Mouse (Mus musculus) intestine, embryonic 16.5 days (tissue): ENCODE results near the gene Hist1h2ac. TPM values are rescaled to one million over a fixed set of nuclear protein-coding genes. Genes with fewer than 3 reads are reported as not detected.
"Not testable (repeated sequence)": the region's sequence is repeated elsewhere in the genome, so short reads cannot be mapped to it uniquely, and the experiment has no call there.

Experiments used
- ATAC-seq: fragments of 200-750 bp; cut with Nextera tagmentation; 2 replicates; pipeline ENCODE4 v1.8.0; 2017; ENCODE audit warnings: moderate TSS enrichment, moderate library complexity
- H3K27ac ChIP-seq: fragments of 300-500 bp; sonication (generic); 2 replicates; pipeline ENCODE4 v1.5.1; 2014; ENCODE audit warnings: mild to moderate bottlenecking, low read length
- H3K27me3 ChIP-seq: fragments of 300-500 bp; sonication (generic); replicated peaks from 2 replicates; pipeline ENCODE4 v1.6.1; 2014; ENCODE audit warnings: low read length, control low read depth, mixed read lengths; ENCODE audit not compliant: control insufficient read depth, insufficient read depth
- H3K36me3 ChIP-seq: fragments of 300-500 bp; sonication (generic); 2 replicates; pipeline ENCODE4 v1.6.1; 2014; ENCODE audit warnings: low read length, control low read depth; ENCODE audit not compliant: control insufficient read depth, insufficient read depth
- H3K4me1 ChIP-seq: fragments of 300-500 bp; sonication (generic); 2 replicates; pipeline ENCODE4 v1.6.1; 2014; ENCODE audit warnings: low read length, control low read depth, mixed read lengths; ENCODE audit not compliant: control insufficient read depth, insufficient read depth
- H3K4me2 ChIP-seq: fragments of 300-500 bp; sonication (generic); 2 replicates; pipeline ENCODE4 v1.6.1; 2014; ENCODE audit warnings: low read depth, low read length, control low read depth
- H3K4me3 ChIP-seq: fragments of 300-500 bp; sonication (generic); 2 replicates; pipeline ENCODE4 v1.5.1; 2014; ENCODE audit warnings: mild to moderate bottlenecking, low read length
- H3K9ac ChIP-seq: fragments of 300-500 bp; sonication (generic); 2 replicates; pipeline ENCODE4 v1.6.1; 2014; ENCODE audit warnings: low read depth, low read length
- H3K9me3 ChIP-seq: fragments of 300-500 bp; sonication (generic); 2 replicates; pipeline ENCODE4 v1.6.1; 2016; ENCODE audit warnings: low read length, control low read depth; ENCODE audit not compliant: control insufficient read depth
- WGBS: fragments of 180-500 bp; shearing (Covaris S2); extraction: QIAGEN DNeasy Blood & Tissue Kit; methylation state at CpG from one replicate; pipeline ENCODE4 v1.1.7; 2014; 5-methylcytosine and 5-hydroxymethylcytosine counted together
- polyA plus RNA-seq: library from polyadenylated mRNA; unstranded; fragments of >200 nt; fragmentation: Nextera tagmentation; extraction: Ambion mirVana; gene quantifications from 2 replicates; pipeline ENCODE4 v1.2.1, GENCODE M21; 2015

The Hist1h2ac gene
- polyA plus RNA-seq, 1 experiment from 2014 or later = 1.0 TPM

DNA sequence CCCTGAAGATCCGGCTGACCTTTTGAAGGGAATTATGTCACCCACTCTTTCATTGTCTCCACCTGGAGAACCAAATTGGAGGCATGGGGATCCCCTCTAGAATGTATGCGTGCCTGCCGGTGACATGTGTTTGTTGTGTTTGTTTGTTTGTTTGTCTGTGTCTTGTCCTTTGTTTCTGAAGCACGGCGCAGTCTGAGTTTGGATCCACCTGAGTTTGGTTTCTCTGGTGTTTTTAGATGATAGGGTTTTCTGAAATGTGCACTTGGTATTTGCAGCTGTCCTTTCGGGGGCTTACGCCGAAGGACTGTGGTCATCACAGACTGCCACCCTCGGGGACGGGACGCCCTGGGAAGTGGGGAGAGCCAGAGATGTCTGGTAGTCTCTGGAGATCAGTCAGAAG is 33.4 kb upstream of the Hist1h2ac start:
- Histone ChIP-seq H3K27me3 (no peaks in the 10 kb centered on the region), H3K4me2 (no peak overlapping the region), H3K4me1 (no peaks in the 10 kb centered on the region), H3K27ac (no peak overlapping the region), H3K36me3 (no peaks in the 10 kb centered on the region), H3K9me3 (no peaks in the 10 kb centered on the region), H3K4me3 (no peak overlapping the region), H3K9ac (no peak overlapping the region)
- ATAC-seq = no peak
- 48% methylated on average over 11 of the region's 11 CpGs for WGBS

DNA sequence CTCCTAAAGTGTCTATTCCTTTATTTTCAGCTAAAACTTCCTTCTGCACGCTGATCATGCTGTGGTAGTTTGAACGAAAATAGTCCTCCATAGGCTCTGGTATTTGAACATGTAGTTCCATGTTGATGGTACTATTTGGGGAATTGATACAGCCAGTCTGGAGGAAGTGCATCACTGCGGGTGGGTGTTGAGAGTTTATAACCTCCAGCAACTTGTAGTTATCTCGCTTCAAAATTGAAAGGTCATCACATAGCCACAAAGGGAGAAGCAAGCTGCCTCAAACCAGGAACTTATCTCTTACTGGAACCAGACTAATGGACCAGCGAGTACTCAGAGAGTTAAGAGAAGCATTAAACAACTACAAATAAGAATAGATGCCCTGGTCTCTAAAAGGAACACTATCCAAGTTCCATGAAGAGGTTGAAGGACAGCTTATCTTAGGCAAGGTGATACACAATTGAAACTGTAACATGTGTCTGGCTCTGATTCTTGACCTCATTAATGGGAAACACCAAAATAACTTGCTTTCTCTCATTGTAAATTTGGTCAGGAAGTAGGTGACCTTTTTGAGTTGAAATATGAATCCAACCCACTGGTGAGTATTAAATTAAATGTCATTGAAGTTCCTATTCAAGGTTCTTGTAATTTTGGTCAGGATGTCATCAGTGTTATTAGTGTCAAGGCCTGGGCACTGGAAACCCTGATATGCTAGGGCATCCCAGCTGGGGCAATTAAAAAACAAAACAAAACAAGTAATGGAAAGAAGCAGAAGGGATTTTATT is 32.7 kb upstream of the Hist1h2ac start:
- WGBS = 83% methylated on average over 5 of the region's 5 CpGs
- no peak for ATAC-seq
- H3K9me3 ChIP-seq = no peaks in the 10 kb centered on the region
- no peaks in the 10 kb centered on the region for H3K4me1 ChIP-seq
- H3K27ac ChIP-seq = no peak overlapping the region
- H3K4me2 ChIP-seq = no peak overlapping the region
- no peaks in the 10 kb centered on the region for H3K27me3 ChIP-seq
- no peaks in the 10 kb centered on the region for H3K36me3 ChIP-seq
- H3K9ac ChIP-seq = no peak overlapping the region
- no peak overlapping the region for H3K4me3 ChIP-seq

DNA sequence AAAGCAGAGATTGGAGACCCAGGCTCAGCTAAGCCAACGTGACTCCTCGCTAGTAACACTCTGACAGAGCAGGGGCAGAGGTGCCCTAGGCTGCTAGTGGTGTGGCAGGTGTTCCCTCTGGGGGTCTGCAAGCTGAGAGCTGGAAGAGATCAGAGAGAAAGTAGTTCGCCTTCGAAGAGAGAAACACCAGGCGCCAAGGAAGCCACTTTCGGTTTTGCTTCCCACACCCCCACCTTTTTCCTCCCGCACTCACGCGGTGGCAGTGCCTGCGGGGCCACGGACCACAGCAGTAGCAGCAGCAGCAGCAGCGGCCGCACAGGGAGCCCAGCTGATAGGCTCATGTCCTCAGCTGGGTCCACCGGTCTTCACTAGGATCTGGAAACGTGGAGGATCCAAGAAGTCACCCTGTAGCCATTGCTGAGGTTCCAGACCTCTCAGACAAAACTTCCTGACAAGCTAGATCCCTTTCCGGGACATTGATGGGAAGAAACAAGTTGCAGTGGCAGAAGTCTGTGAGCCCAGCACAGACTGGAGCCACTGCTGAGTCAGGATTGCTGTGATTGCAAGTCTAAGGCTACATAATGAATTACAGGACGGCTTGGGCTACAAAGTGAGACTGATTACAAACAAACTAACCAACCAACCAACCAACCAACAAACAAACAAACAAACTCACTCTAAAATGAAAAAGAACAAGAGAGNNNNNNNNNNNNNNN is 26.8 kb upstream of the Hist1h2ac start, which contains the start of gene Hfe:
Gene Hfe, minus strand, starts transcription at position 481 of the 716 bp plus-strand sequence.
- Histone ChIP-seq H3K27ac (peak within 1 kb of the TSS; percentile 54), H3K36me3 (no peaks in the 10 kb centered on the region), H3K4me3 (peak within 1 kb of the TSS; percentile 57), H3K27me3 (no peaks in the 10 kb centered on the region), H3K4me1 (peaks cover 8% of the 10 kb centered on the region; the same call in 1 of the 2 replicates), H3K9ac (peak within 1 kb of the TSS; percentile 77), H3K9me3 (no peaks in the 10 kb centered on the region), H3K4me2 (peak within 1 kb of the TSS; percentile 91)
- ATAC-seq = peak; percentile 83
- 3% methylated on average over 17 of the region's 17 CpGs for WGBS

DNA sequence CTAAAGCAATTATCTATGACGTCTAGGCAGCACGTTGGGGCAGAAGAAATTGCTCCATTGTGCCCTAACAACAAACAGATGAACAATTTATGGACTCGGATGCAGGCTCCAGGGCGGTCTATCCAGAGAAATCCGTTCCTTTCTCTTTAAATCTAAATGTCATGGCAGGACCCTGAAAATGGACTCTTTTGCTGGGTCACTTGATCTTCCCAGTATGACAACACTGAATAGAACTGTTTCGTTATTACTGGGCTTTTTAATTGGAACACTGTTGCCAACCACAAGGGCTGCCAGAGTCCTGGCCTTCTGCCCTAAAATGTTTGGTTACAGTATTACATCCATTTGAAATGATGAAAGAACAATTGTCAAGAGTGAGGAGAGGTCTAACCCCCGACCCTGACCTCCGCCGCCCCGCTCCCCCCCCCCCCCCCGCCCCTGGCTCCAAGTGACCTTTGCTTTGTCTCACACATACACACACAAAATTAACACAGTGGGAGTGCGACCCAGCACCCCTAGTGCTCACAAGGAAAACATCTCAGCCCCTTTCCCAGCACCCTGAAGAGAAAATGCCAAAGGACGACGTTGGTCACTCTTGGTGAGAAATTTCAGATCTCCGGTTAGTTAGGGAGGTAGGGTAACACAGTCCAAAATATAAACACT is 26.1 kb upstream of the Hist1h2ac start:
- ATAC-seq = peak; percentile 56
- H3K36me3 ChIP-seq = no peaks in the 10 kb centered on the region
- peak overlapping the region; percentile 54 for H3K27ac ChIP-seq
- H3K4me1 ChIP-seq = peaks cover 8% of the 10 kb centered on the region; the same call in 1 of the 2 replicates
- no peaks in the 10 kb centered on the region for H3K9me3 ChIP-seq
- peak overlapping the region; percentile 91 for H3K4me2 ChIP-seq
- H3K9ac ChIP-seq = peak overlapping the region; percentile 77
- peak overlapping the region; percentile 57 for H3K4me3 ChIP-seq
- 23% methylated on average over 15 of the region's 15 CpGs for WGBS
- H3K27me3 ChIP-seq = no peaks in the 10 kb centered on the region

DNA sequence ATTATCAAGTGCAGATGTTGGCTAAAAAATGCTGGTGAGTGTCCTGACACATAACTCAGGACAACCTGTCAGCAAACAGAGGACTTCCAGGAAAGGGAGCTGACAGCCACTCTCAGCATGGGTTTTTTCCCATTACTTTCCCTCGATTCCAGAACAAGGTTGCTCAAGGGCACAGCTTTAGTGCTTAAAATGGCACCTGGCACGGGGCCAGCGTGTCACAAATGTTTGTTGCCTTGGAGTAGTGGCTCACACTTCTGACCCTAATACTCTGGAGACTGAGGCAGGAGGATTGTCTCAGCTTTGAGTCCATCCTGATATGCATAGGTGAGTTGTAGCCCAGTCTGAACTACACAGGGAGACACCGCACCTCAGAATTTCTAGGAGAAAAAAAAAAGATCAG is 24.9 kb upstream of the Hist1h2ac start:
- H3K4me1 ChIP-seq = peaks cover 8% of the 10 kb centered on the region; the same call in 1 of the 2 replicates
- ATAC-seq = no peak
- 74% methylated on average over 4 of the region's 4 CpGs for WGBS

DNA sequence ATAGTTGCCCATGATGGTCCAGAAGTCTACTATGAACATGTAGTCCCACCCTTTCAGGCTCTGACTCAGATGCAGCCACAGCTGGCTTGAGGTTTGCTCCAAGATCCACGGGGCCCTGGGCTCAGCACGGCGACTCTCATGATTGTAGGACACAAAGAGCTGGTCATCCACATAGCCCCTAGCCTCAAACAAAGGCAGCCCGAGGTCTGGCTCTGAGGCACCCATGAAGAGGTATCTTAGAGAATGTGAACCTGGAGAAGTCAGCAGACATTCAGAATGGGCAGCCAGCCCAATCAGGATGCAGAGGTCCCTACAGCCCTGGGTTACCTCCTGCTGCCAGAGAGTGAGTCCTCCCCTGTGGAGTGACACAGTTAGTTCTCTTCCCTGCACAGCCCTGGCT is 24.3 kb upstream of the Hist1h2ac start:
- Histone ChIP-seq H3K9me3 (no peaks in the 10 kb centered on the region), H3K9ac (no peak overlapping the region), H3K27ac (no peak overlapping the region), H3K4me1 (peaks cover 8% of the 10 kb centered on the region; the same call in 1 of the 2 replicates), H3K27me3 (no peaks in the 10 kb centered on the region), H3K36me3 (no peaks in the 10 kb centered on the region), H3K4me2 (no peak overlapping the region), H3K4me3 (no peak overlapping the region)
- WGBS = 93% methylated on average over 4 of the region's 4 CpGs
- no peak for ATAC-seq

More for the DNA sequence above, 24.9 kb upstream of the Hist1h2ac start:
- no peak overlapping the region for H3K4me3 ChIP-seq
- no peak overlapping the region for H3K9ac ChIP-seq
- H3K27ac ChIP-seq = no peak overlapping the region
- no peaks in the 10 kb centered on the region for H3K36me3 ChIP-seq
- H3K9me3 ChIP-seq = no peaks in the 10 kb centered on the region
- H3K4me2 ChIP-seq = no peak overlapping the region
- H3K27me3 ChIP-seq = no peaks in the 10 kb centered on the region

DNA sequence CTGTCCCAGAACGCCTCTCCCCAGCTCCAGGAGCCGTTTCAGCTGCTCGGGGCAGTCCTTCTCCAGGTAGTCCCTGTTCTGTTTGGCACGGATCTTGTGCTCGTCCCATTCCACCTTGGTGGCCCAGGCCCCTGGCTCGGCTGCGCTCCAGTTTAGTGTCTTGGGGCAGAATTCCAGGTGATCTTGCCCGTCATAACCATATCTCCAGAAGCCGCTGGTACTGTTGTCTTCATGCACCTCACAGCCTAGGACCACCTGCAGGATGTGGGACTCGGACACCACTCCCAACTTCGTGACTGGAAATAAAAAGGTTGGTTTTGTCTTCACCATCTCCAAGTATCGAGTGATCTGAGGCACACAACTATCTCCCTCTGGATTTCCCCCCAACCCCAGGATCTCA is 23.0 kb upstream of the Hist1h2ac start:
- no peaks in the 10 kb centered on the region for H3K9me3 ChIP-seq
- 97% methylated on average over 12 of the region's 12 CpGs for WGBS
- H3K4me1 ChIP-seq = peaks cover 8% of the 10 kb centered on the region; the same call in 1 of the 2 replicates
- no peaks in the 10 kb centered on the region for H3K36me3 ChIP-seq
- H3K4me2 ChIP-seq = no peak overlapping the region
- ATAC-seq = no peak
- H3K4me3 ChIP-seq = no peak overlapping the region
- no peak overlapping the region for H3K27ac ChIP-seq
- no peak overlapping the region for H3K9ac ChIP-seq
- no peaks in the 10 kb centered on the region for H3K27me3 ChIP-seq

DNA sequence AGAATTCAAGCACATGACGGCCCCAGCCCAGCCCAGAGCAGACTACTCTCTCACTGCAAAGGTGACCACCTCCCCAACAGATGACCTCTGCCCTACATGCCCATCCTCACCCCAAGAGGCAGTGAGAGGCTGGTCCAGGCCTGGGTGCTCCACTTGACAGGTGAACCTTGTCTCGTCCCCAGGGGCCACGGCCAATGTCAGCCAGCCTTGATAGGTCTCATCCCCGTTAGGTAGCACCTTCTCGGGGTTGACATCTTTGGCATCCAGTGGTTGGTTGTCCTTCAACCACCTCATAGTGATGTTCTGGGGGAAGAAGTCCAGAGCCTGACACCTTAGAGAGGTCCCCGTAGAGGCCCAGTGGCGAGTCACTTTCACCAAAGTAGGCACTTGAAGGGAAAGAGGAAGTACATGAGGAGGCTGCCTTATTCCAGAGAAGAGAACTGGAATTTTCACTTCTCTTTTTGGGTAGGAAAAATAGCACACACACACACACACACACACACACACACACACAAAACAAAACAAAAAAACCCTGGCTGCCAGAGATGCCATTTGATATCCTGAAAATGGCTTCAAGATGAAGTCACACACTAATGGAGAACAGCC is 22.1 kb upstream of the Hist1h2ac start:
- H3K4me2 ChIP-seq = no peak overlapping the region
- no peaks in the 10 kb centered on the region for H3K27me3 ChIP-seq
- 91% methylated on average over 7 of the region's 7 CpGs for WGBS
- no peak for ATAC-seq
- H3K9me3 ChIP-seq = no peaks in the 10 kb centered on the region
- no peak overlapping the region for H3K4me3 ChIP-seq
- no peak overlapping the region for H3K27ac ChIP-seq
- H3K9ac ChIP-seq = no peak overlapping the region
- H3K36me3 ChIP-seq = no peaks in the 10 kb centered on the region
- peaks cover 10% of the 10 kb centered on the region; the same call in 1 of the 2 replicates for H3K4me1 ChIP-seq

DNA sequence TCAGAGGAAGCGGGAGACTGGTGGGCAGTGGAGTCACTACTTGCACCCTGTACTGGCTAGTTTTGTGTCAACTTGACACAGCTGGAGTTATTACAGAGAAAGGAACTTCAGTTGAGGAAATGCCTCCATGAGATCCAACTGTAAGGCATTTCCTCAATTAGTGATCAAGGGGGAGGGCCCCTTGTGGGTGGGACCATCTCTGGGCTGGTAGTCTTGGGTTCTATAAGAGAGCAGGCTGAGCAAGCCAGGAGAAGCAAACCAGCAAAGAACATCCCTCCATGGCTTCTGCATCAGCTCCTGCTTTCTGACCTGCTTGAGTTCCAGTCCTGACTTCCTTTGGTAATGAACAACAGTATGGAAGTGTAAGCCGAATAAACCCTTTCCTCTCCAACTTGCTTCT is 19.1 kb upstream of the Hist1h2ac start:
- not testable (repeated sequence) for H3K4me1 ChIP-seq, H3K9me3 ChIP-seq, H3K36me3 ChIP-seq, ATAC-seq, H3K9ac ChIP-seq, H3K4me3 ChIP-seq, H3K4me2 ChIP-seq, H3K27ac ChIP-seq, H3K27me3 ChIP-seq
- 79% methylated on average over 2 of the region's 2 CpGs for WGBS
